11 mouse cellular contexts compared by ENCODE assay signal in the genomic region with DNA sequence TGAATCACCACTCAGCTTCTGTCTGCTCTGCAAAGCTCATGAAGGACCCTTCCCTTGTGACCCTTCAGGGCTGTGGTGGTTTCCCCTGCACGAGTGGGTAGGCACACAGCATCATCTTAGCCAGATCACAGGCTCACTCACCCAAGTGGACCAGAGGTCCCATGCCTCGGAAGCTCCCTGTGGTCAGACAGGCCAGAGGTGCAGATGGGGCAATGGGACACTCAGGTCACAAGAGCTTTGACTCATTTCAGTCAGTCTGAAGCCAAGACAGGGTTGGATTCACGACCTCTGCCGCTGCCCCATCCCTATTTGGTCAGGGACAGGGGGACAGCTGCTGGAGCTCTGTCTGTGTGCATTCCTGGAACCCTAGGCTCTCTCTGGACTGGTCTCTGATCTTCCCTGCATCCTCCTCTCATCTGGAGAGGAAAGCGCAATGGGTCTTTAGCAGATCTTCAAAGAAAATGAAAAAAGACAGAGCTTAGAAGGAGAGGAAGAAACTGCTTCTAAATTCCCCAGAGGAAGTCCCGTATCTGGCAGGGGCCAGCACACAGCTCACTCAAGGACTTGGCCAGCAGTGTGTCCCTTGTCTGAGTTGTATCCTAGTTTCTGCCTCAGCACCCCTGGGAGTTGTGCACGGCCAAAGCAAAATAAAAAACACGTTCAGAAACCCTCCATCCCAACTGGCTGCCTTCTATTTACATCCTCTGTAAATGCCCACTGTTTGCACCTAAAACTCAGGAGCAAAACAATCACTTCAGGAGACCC. TPM values are rescaled to one million over a fixed set of nuclear protein-coding genes. Genes with fewer than 3 reads are reported as not detected.
DNase-seq lines count a peak whose midpoint lies in the region; ATAC-seq and TF ChIP-seq lines count a peak whose summit lies in the region.
"Had no signal": no experiment of that assay in that cellular context is flagged by ENCODE, and none has a peak within 500 bp of the region (broad histone marks: within the 10 kb centered on the region; RNA-seq: fewer than 3 reads in every experiment).

No protein-coding gene starts in this region.

- no peak for DNase-seq in liver
- no peak for DNase-seq in forebrain, postnatal 0 days
- no peak for DNase-seq in gastrocnemius, postnatal 25 days
- DNase-seq in natural killer cell, adult 2 months (ENCODE audit: low spot score in 2 of 2) = no peak
- DNase-seq in layer of hippocampus, postnatal 25 days (ENCODE audit: extremely low spot score in 1 of 2, low spot score in 1 of 2) = no peak
- DNase-seq: cerebellum, adult 11-12 months had no signal

- WGBS in liver, embryonic 12.5 days (ENCODE audit: insufficient replicate concordance) = 23% methylated on average over 8 of the region's 8 CpGs
- 36% methylated on average over 8 of the region's 8 CpGs for WGBS in forebrain, postnatal 0 days
- 35% methylated on average over 8 of the region's 8 CpGs for WGBS in intestine, embryonic 15.5 days
- 36% methylated on average over 8 of the region's 8 CpGs for WGBS in small intestine, adult 2 months

- no peak overlapping the region for H3K27ac ChIP-seq in liver, embryonic 12.5 days
- no peak overlapping the region for H3K27ac ChIP-seq in forebrain, postnatal 0 days (ENCODE audit: low read depth, low read length)
- 0 out of 2 replicates have a peak overlapping the region, but pooled peaks have one; percentile 22 for H3K27ac ChIP-seq in intestine, embryonic 15.5 days
- H3K27ac ChIP-seq in small intestine, adult 2 months (ENCODE audit: insufficient read depth, low read depth, low read length) = peak overlapping the region; percentile 81

- H3K4me2 ChIP-seq in liver, embryonic 12.5 days = peak overlapping the region; percentile 37
- H3K4me2 ChIP-seq in forebrain, postnatal 0 days (ENCODE audit: low read depth) = peak overlapping the region; percentile 52; the same call in 1 of the 2 replicates
- peak overlapping the region; percentile 72 for H3K4me2 ChIP-seq in intestine, embryonic 15.5 days (replicated peaks)

- H3K4me3 ChIP-seq in liver, embryonic 12.5 days = no peak overlapping the region
- H3K4me3 ChIP-seq in forebrain, postnatal 0 days (ENCODE audit: low read depth, low read length) = 0 out of 2 replicates have a peak overlapping the region, but pooled peaks have one; percentile 25
- H3K4me3 ChIP-seq in intestine, embryonic 15.5 days (replicated peaks) = 0 out of 2 replicates have a peak overlapping the region, but pooled peaks have one; percentile 32
- peak overlapping the region; percentile 63 for H3K4me3 ChIP-seq in small intestine, adult 2 months (ENCODE audit: low read depth, low read length)

- no peak for TF ChIP-seq CTCF in forebrain, postnatal 0 days (IDR thresholded peaks at IDR 0.05; ENCODE audit: low read depth)
- no peak for TF ChIP-seq CTCF in small intestine, adult 2 months (IDR thresholded peaks at IDR 0.05; ENCODE audit: extremely low read depth, insufficient read length, insufficient replicate concordance, low read depth, low read length)

- no peak overlapping the region for H3K9ac ChIP-seq in liver, embryonic 12.5 days
- no peak overlapping the region; the same call in 1 of the 2 replicates for H3K9ac ChIP-seq in forebrain, postnatal 0 days
- peak overlapping the region; percentile 42; the same call in 1 of the 2 replicates for H3K9ac ChIP-seq in intestine, embryonic 15.5 days

- no peaks in the 10 kb centered on the region for H3K36me3 ChIP-seq in liver, embryonic 12.5 days
- no peaks in the 10 kb centered on the region for H3K36me3 ChIP-seq in forebrain, postnatal 0 days (ENCODE audit: insufficient read depth)
- no peaks in the 10 kb centered on the region for H3K36me3 ChIP-seq in intestine, embryonic 15.5 days
- H3K36me3 ChIP-seq in small intestine, adult 2 months (ENCODE audit: control insufficient read depth, insufficient read depth, low read length) = no peaks in the 10 kb centered on the region

- H3K9me3 ChIP-seq in liver, embryonic 12.5 days (replicated peaks) = no peaks in the 10 kb centered on the region
- H3K9me3 ChIP-seq in forebrain, postnatal 0 days (ENCODE audit: low read length) = 0 out of 2 replicates have a peak, but pooled peaks cover 3% of the 10 kb centered on the region
- H3K9me3 ChIP-seq in intestine, embryonic 15.5 days = no peaks in the 10 kb centered on the region

- no peak for ATAC-seq in liver, embryonic 12.5 days
- no peak for ATAC-seq in forebrain, postnatal 0 days
- 0 out of 2 replicates have a peak, but pooled peaks have one; percentile 39 for ATAC-seq in intestine, embryonic 15.5 days

- 0 out of 2 replicates have a peak, but pooled peaks cover 4% of the 10 kb centered on the region for H3K4me1 ChIP-seq in liver, embryonic 12.5 days
- H3K4me1 ChIP-seq in forebrain, postnatal 0 days (ENCODE audit: insufficient read depth) = peaks cover 5% of the 10 kb centered on the region; the same call in 1 of the 2 replicates
- H3K4me1 ChIP-seq in intestine, embryonic 15.5 days (replicated peaks) = peaks cover 37% of the 10 kb centered on the region
- 0 out of 2 replicates have a peak, but pooled peaks cover 2% of the 10 kb centered on the region for H3K4me1 ChIP-seq in small intestine, adult 2 months (ENCODE audit: control insufficient read depth, insufficient read depth, insufficient read length, low read length)

- TF ChIP-seq POLR2A in small intestine, adult 2 months (IDR thresholded peaks at IDR 0.05; ENCODE audit: low read depth, low read length) = no peak

- H3K27me3 ChIP-seq in liver, embryonic 12.5 days (replicated peaks) = peaks cover 55% of the 10 kb centered on the region
- H3K27me3 ChIP-seq in forebrain, postnatal 0 days (ENCODE audit: insufficient read depth, low read length) = peaks cover 28% of the 10 kb centered on the region
- peaks cover 20% of the 10 kb centered on the region; the same call in 1 of the 2 replicates for H3K27me3 ChIP-seq in intestine, embryonic 15.5 days (replicated peaks)
- peaks cover 10% of the 10 kb centered on the region for H3K27me3 ChIP-seq in small intestine, adult 2 months (ENCODE audit: control insufficient read depth, insufficient read depth, low read length)

RNA-seq across cellular contexts. Expression of gene Bdkrb2, which starts 0.8 kb away (rescaled TPM):
- polyA plus RNA-seq in liver, embryonic 12.5 days (2016; fragmentation: Nextera tagmentation; extraction: Ambion mirVana) = not detected in 2 replicates
- 0.92 and 1.7 TPM in 2 replicates for total RNA-seq in forebrain, postnatal 0 days (2014; rRNA removed)
- 0.29 and 0.53 TPM in 2 replicates for polyA plus RNA-seq in forebrain, postnatal 0 days (2015; fragmentation: Nextera tagmentation; extraction: Ambion mirVana)
- polyA plus RNA-seq in intestine, embryonic 15.5 days (2015; fragmentation: Nextera tagmentation; extraction: Ambion mirVana) = 4.5 and 4.6 TPM in 2 replicates
- polyA plus RNA-seq in small intestine, adult 2 months (2012; rRNA removed) = 3.1 and 8.3 TPM in 2 replicates
- under 1 TPM; 0.35 to 0.49 TPM for total RNA-seq in gastrocnemius, postnatal 25 days (2021)
- under 1 TPM; 0.31 to 0.44 TPM for total RNA-seq in layer of hippocampus, postnatal 25 days (2021)
- total RNA-seq: megakaryocyte, adult 5-6 weeks had no signal

RNA-seq across cellular contexts. Expression of gene Bdkrb1, which starts 40.6 kb away (rescaled TPM):
- not detected in 2 replicates for polyA plus RNA-seq in liver, embryonic 12.5 days (2016; fragmentation: Nextera tagmentation; extraction: Ambion mirVana)
- not detected in 2 replicates for total RNA-seq in forebrain, postnatal 0 days (2014; rRNA removed)
- 0.10 and 0.11 TPM in 2 replicates for polyA plus RNA-seq in forebrain, postnatal 0 days (2015; fragmentation: Nextera tagmentation; extraction: Ambion mirVana)
- 0.31 and 0.37 TPM in 2 replicates for polyA plus RNA-seq in intestine, embryonic 15.5 days (2015; fragmentation: Nextera tagmentation; extraction: Ambion mirVana)
- polyA plus RNA-seq in small intestine, adult 2 months (2012; rRNA removed) = 0.20 and 0.67 TPM in 2 replicates
- not detected for total RNA-seq in gastrocnemius, postnatal 25 days (2021)
- under 1 TPM in 1 of 2 experiments, not detected in 1; 0.35 TPM for total RNA-seq in layer of hippocampus, postnatal 25 days (2021)
- total RNA-seq: heart, postnatal 36 days; megakaryocyte, adult 5-6 weeks had no signal

Comparison
In these comparisons a context has a peak if more than half of its experiments do, and no peak if none do; other contexts are left out.
1. H3K27ac ChIP-seq: peak in intestine, embryonic 15.5 days (single experiment) and small intestine, adult 2 months (single experiment); none in liver, embryonic 12.5 days (single experiment) and forebrain, postnatal 0 days (single experiment).
2. Peak in every context shown above with its lines, with median percentiles within 50 percentile points of each other: H3K4me2 ChIP-seq.